Mouse (Mus musculus) liver, embryonic 14.5 days (tissue): ENCODE results near the gene Ccer2. TPM values are rescaled to one million over a fixed set of nuclear protein-coding genes. Genes with fewer than 3 reads are reported as not detected.
A peak's percentile ranks its signal among the peaks of the same experiment; 100 is the strongest.

Source experiments
- ATAC-seq: fragments of 200-750 bp; cut with Nextera tagmentation; 2 replicates; pipeline ENCODE4 v1.8.0; 2017; ENCODE audit warnings: moderate number of reproducible peaks, mild to moderate bottlenecking, moderate library complexity; ENCODE audit not compliant: insufficient read depth
- DNase-seq, 3 experiments: peaks; one replicate each; pipeline ENCODE4 v3.0.0-alpha.2; 2012 to 2013; ENCODE audit warnings: low read depth in 3 of 3, low spot score in 3 of 3
- H3K27ac ChIP-seq: fragments of 300-500 bp; sonication (generic); 2 replicates; pipeline ENCODE4 v1.5.1; 2014; ENCODE audit warnings: moderate library complexity, mild to moderate bottlenecking, control low read depth, inconsistent platforms
- H3K27me3 ChIP-seq: fragments of 300-500 bp; sonication (generic); 2 replicates; pipeline ENCODE4 v1.6.1; 2014; ENCODE audit warnings: mild to moderate bottlenecking, low read length, moderate library complexity; ENCODE audit not compliant: control insufficient read depth, insufficient read depth
- H3K36me3 ChIP-seq: fragments of 300-500 bp; sonication (generic); replicated peaks from 2 replicates; pipeline ENCODE4 v1.6.1; 2014; ENCODE audit warnings: low read depth; ENCODE audit not compliant: control insufficient read depth, insufficient read depth
- H3K4me1 ChIP-seq, 2 experiments: fragments of 200-500 bp in 1 of 2; fragments of 300-500 bp in 1 of 2; sonication (generic) in 1 of 2; replicated peaks; 2 replicates each; pipeline ENCODE4 v1.6.1; 2012 to 2014; ENCODE audit warnings: antibody characterized with exemption in 1 of 2, inconsistent platforms in 1 of 2, low read length in 1 of 2; ENCODE audit not compliant: control insufficient read depth in 2 of 2, insufficient read depth in 2 of 2
- H3K4me2 ChIP-seq: fragments of 300-500 bp; sonication (generic); 2 replicates; pipeline ENCODE4 v1.6.1; 2014; ENCODE audit warnings: low read depth, mild to moderate bottlenecking, control low read depth, moderate library complexity
- H3K4me3 ChIP-seq, 2 experiments: fragments of 200-500 bp in 1 of 2; fragments of 300-500 bp in 1 of 2; sonication (generic) in 1 of 2; 2 replicates each; pipeline ENCODE4 v1.5.1; 2012 to 2014; ENCODE audit warnings: low read depth in 2 of 2, low read length in 2 of 2, mild to moderate bottlenecking in 2 of 2, control low read depth in 1 of 2, inconsistent platforms in 1 of 2, moderate library complexity in 1 of 2; ENCODE audit not compliant: insufficient read depth in 1 of 2
- H3K9ac ChIP-seq: fragments of 300-500 bp; sonication (generic); replicated peaks from 2 replicates; pipeline ENCODE4 v1.6.1; 2014; ENCODE audit warnings: mild to moderate bottlenecking, control low read depth, moderate library complexity
- H3K9me3 ChIP-seq: fragments of 300-500 bp; sonication (generic); 2 replicates; pipeline ENCODE4 v1.6.1; 2016; ENCODE audit warnings: low read length, mixed read lengths; ENCODE audit not compliant: control insufficient read depth
- CTCF ChIP-seq: IDR thresholded peaks from 2 replicates; pipeline ENCODE4 v1.5.1; 2016; ENCODE audit warnings: antibody characterized with exemption, low read depth, control low read depth
- EP300 ChIP-seq: IDR thresholded peaks from 2 replicates; pipeline ENCODE4 v1.6.1; 2016; ENCODE audit warnings: antibody characterized with exemption, low read depth
- WGBS: fragments of 180-500 bp; shearing (Covaris S2); extraction: QIAGEN DNeasy Blood & Tissue Kit; methylation state at CpG from one replicate; pipeline ENCODE4 v1.1.7; 2014; ENCODE audit not compliant: insufficient replicate concordance; 5-methylcytosine and 5-hydroxymethylcytosine counted together
- polyA plus RNA-seq, 2 experiments: library from polyadenylated mRNA; depleted of rRNA in 1 of 2; stranded (reverse) in 1 of 2; unstranded in 1 of 2; fragments of >200 nt; fragmentation: Nextera tagmentation in 1 of 2; extraction: Ambion mirVana in 1 of 2; gene quantifications; 2 replicates each; pipeline versions ENCODE4 v1.2.1 to v1.2.3; 2012 to 2014

Gene Ccer2
- polyA plus RNA-seq, 2 experiments: not detected

GRCm38 (mm10) chr7:28716590-28717281 is 39.2 kb upstream of the Ccer2 start, which contains the start of gene Fbxo17:
Fbxo17 (plus strand) TSS chr7:28716804.
- Histone ChIP-seq H3K4me2 (peak within 1 kb of the TSS; percentile 57), H3K36me3 (no peaks in the 10 kb centered on the region), H3K9ac (no peak within 1 kb of the TSS), H3K27me3 (no peaks in the 10 kb centered on the region; the same call in 1 of the 2 replicates), H3K27ac (no peak within 1 kb of the TSS), H3K9me3 (no peaks in the 10 kb centered on the region), H3K4me3 (peak within 1 kb of the TSS; percentile 44 to 53), H3K4me1 (no peaks in the 10 kb centered on the region)
- DNase-seq: no peak
- no peak for ATAC-seq
- WGBS: 3% methylated on average over 36 of the region's 36 CpGs
- TF ChIP-seq EP300 (no peak), CTCF (0 out of 2 replicates have a peak, but pooled peaks have one; percentile 14)

- no peak for ATAC-seq
- TF ChIP-seq EP300 (no peak), CTCF (no peak)
- no peak overlapping the region for H3K4me2 ChIP-seq
- H3K4me3 ChIP-seq: no peak overlapping the region
- no peaks in the 10 kb centered on the region for H3K36me3 ChIP-seq
- H3K27me3 ChIP-seq: no peaks in the 10 kb centered on the region; the same call in 1 of the 2 replicates
- no peaks in the 10 kb centered on the region for H3K9me3 ChIP-seq
- no peak overlapping the region for H3K27ac ChIP-seq
- H3K4me1 ChIP-seq: no peaks in the 10 kb centered on the region
- 70% methylated on average over 10 of the region's 10 CpGs for WGBS
- DNase-seq: no peak
- no peak overlapping the region for H3K9ac ChIP-seq
These were observed 38.2 kb upstream of the Ccer2 start for GRCm38 (mm10) chr7:28717726-28718125.

GRCm38 (mm10) chr7:28719159-28719558 is 36.8 kb upstream of the Ccer2 start:
- H3K27ac ChIP-seq: no peak overlapping the region
- no peaks in the 10 kb centered on the region for H3K4me1 ChIP-seq
- no peak overlapping the region for H3K4me2 ChIP-seq
- ATAC-seq: no peak
- no peak overlapping the region for H3K9ac ChIP-seq
- no peak for TF ChIP-seq EP300
- no peak for TF ChIP-seq CTCF
- no peaks in the 10 kb centered on the region for H3K36me3 ChIP-seq
- H3K27me3 ChIP-seq: no peaks in the 10 kb centered on the region; the same call in 1 of the 2 replicates
- H3K9me3 ChIP-seq: no peaks in the 10 kb centered on the region
- 40% methylated on average over 4 of the region's 4 CpGs for WGBS
- H3K4me3 ChIP-seq: no peak overlapping the region
- DNase-seq: no peak

- WGBS: 56% methylated on average over 2 of the region's 2 CpGs
- no peak overlapping the region for H3K27ac ChIP-seq
- no peak overlapping the region for H3K4me2 ChIP-seq
- ATAC-seq (no peak), DNase-seq (no peak)
- no peaks in the 10 kb centered on the region for H3K4me1 ChIP-seq
- no peak overlapping the region for H3K9ac ChIP-seq
- H3K4me3 ChIP-seq: no peak overlapping the region
- H3K36me3 ChIP-seq: no peaks in the 10 kb centered on the region
- no peaks in the 10 kb centered on the region; the same call in 1 of the 2 replicates for H3K27me3 ChIP-seq
- TF ChIP-seq CTCF (no peak), EP300 (no peak)
- H3K9me3 ChIP-seq: no peaks in the 10 kb centered on the region
These were observed 36.3 kb upstream of the Ccer2 start for GRCm38 (mm10) chr7:28719650-28720049.

GRCm38 (mm10) chr7:28720753-28721537 is 35.0 kb upstream of the Ccer2 start:
- WGBS: 53% methylated on average over 3 of the region's 3 CpGs
- no peak for TF ChIP-seq EP300
- TF ChIP-seq CTCF: no peak

More at GRCm38 (mm10) chr7:28720753-28721537, 35.0 kb upstream of the Ccer2 start:
- Histone ChIP-seq H3K27me3 (no peaks in the 10 kb centered on the region; the same call in 1 of the 2 replicates), H3K9me3 (no peaks in the 10 kb centered on the region), H3K4me3 (no peak overlapping the region), H3K4me1 (no peaks in the 10 kb centered on the region), H3K9ac (no peak overlapping the region), H3K27ac (no peak overlapping the region), H3K36me3 (no peaks in the 10 kb centered on the region), H3K4me2 (no peak overlapping the region)
- DNase-seq: no peak
- no peak for ATAC-seq
